Mouse (Mus musculus) CD4-positive, CD25-positive, alpha-beta regulatory T cell, adult 9 weeks (primary cell): Measurements from ENCODE around the gene Galnt3. TPM values are rescaled to one million over a fixed set of nuclear protein-coding genes. Genes with fewer than 3 reads are reported as not detected.

Experiments
- polyA plus RNA-seq: library from polyadenylated mRNA; unstranded; fragments of 100-300 nt; shearing (Covaris generic); gene quantifications from one replicate; pipeline ENCODE4 v1.2.1, GENCODE M21; 2017

Gene Galnt3
- 0.16 TPM for polyA plus RNA-seq

GRCm38 (mm10) chr2:66124591-66125271 lies at the start of gene Galnt3:
Gene Galnt3 (minus strand): TSS chr2:66124994.

Other genes with a start within 250 kb of the Galnt3 start
- gene Ttc21b, start 131.6 kb upstream of the Galnt3 start, polyA plus RNA-seq = 10.6 TPM